Mouse (Mus musculus) brain, embryonic 14.5 days (tissue): ENCODE measurements around the gene Pkdcc.

ENCODE experiments used
- CTCF ChIP-seq: fragments of 200-500 bp; IDR thresholded peaks from 2 replicates; pipeline ENCODE4 v1.5.1; 2012; ENCODE audit warnings: inconsistent platforms, mild to moderate bottlenecking, moderate library complexity, borderline replicate concordance; ENCODE audit not compliant: insufficient read depth, insufficient read length; ENCODE audit errors: extremely low read depth
- POLR2A ChIP-seq: fragments of 200-500 bp; IDR thresholded peaks from 2 replicates; pipeline ENCODE4 v1.6.1; 2012; ENCODE audit warnings: mild to moderate bottlenecking, inconsistent platforms, borderline replicate concordance; ENCODE audit not compliant: poor library complexity, insufficient read depth, insufficient read length, severe bottlenecking; ENCODE audit errors: extremely low read depth

GRCm38 (mm10) chr17:83207296-83207695, 7.8 kb upstream of the Pkdcc start:
- TF ChIP-seq POLR2A (no peak), CTCF (no peak)
